Mouse (Mus musculus) midbrain, embryonic 16.5 days (tissue): ENCODE measurements around the gene Ttll1. TPM values are rescaled to one million over a fixed set of nuclear protein-coding genes. Genes with fewer than 3 reads are reported as not detected.

ENCODE experiments used
- ATAC-seq: fragments of 200-750 bp; cut with Nextera tagmentation; 2 replicates; pipeline ENCODE4 v1.8.0; 2017; ENCODE audit warnings: moderate TSS enrichment
- H3K27ac ChIP-seq: fragments of 300-500 bp; sonication (generic); 2 replicates; pipeline ENCODE4 v1.5.1; 2014; ENCODE audit warnings: mild to moderate bottlenecking, low read length, mixed read lengths
- H3K27me3 ChIP-seq: fragments of 300-500 bp; sonication (generic); 2 replicates; pipeline ENCODE4 v1.6.1; 2014; ENCODE audit warnings: low read depth, low read length, mixed read lengths; ENCODE audit not compliant: control insufficient read depth, insufficient read depth
- H3K36me3 ChIP-seq: fragments of 300-500 bp; sonication (generic); 2 replicates; pipeline ENCODE4 v1.6.1; 2014; ENCODE audit warnings: mild to moderate bottlenecking, low read length, moderate library complexity, mixed read lengths; ENCODE audit not compliant: control insufficient read depth, insufficient read depth
- H3K4me1 ChIP-seq: fragments of 300-500 bp; sonication (generic); 2 replicates; pipeline ENCODE4 v1.6.1; 2014; ENCODE audit warnings: mild to moderate bottlenecking, low read length, mixed read lengths; ENCODE audit not compliant: control insufficient read depth, insufficient read depth
- H3K4me2 ChIP-seq: fragments of 300-500 bp; sonication (generic); 2 replicates; pipeline ENCODE4 v1.6.1; 2014; ENCODE audit warnings: mild to moderate bottlenecking, low read length, mixed read lengths
- H3K4me3 ChIP-seq: fragments of 300-500 bp; sonication (generic); 2 replicates; pipeline ENCODE4 v1.5.1; 2014; ENCODE audit warnings: low read depth, mild to moderate bottlenecking, low read length, moderate library complexity, mixed read lengths
- H3K9ac ChIP-seq: fragments of 300-500 bp; sonication (generic); 2 replicates; pipeline ENCODE4 v1.6.1; 2014; ENCODE audit warnings: low read depth, low read length, mixed read lengths
- H3K9me3 ChIP-seq: fragments of 300-500 bp; sonication (generic); replicated peaks from 2 replicates; pipeline ENCODE4 v1.6.1; 2014; ENCODE audit warnings: mild to moderate bottlenecking, low read length, mixed read lengths; ENCODE audit not compliant: control insufficient read depth, poor library complexity, severe bottlenecking
- WGBS: fragments of 180-500 bp; shearing (Covaris S2); extraction: QIAGEN DNeasy Blood & Tissue Kit; methylation state at CpG from one replicate; pipeline ENCODE4 v1.1.7; 2014; 5-methylcytosine and 5-hydroxymethylcytosine counted together
- polyA plus RNA-seq: library from polyadenylated mRNA; unstranded; fragments of >200 nt; fragmentation: Nextera tagmentation; extraction: Ambion mirVana; gene quantifications from 2 replicates; pipeline ENCODE4 v1.2.1, GENCODE M21; 2015

Ttll1 gene
- polyA plus RNA-seq, 1 experiment from 2014 or later = 130 TPM

DNA sequence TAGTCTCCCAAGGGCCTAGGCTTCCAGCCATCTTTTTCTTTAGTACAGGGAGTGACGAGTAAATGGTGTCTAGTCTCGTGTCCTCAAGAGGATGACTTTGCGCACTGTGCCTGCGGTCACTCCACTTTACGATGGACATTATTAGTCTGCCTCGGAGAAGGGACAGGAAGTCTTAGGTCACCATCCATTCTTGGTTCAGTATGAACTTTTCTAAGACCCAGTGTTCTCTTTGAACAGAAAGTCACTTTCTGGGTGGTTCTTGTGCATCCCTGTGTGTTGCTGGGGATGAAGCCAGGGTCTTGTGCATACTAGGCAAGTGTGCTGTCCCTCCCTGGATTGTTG is 25.2 kb upstream of the Ttll1 start:
- H3K4me2 ChIP-seq = no peak overlapping the region
- no peaks in the 10 kb centered on the region for H3K27me3 ChIP-seq
- no peak for ATAC-seq
- no peaks in the 10 kb centered on the region for H3K4me1 ChIP-seq
- H3K27ac ChIP-seq = no peak overlapping the region
- H3K4me3 ChIP-seq = no peak overlapping the region
- no peaks in the 10 kb centered on the region for H3K36me3 ChIP-seq
- H3K9me3 ChIP-seq = no peaks in the 10 kb centered on the region
- 89% methylated on average over 6 of the region's 6 CpGs for WGBS
- H3K9ac ChIP-seq = no peak overlapping the region

DNA sequence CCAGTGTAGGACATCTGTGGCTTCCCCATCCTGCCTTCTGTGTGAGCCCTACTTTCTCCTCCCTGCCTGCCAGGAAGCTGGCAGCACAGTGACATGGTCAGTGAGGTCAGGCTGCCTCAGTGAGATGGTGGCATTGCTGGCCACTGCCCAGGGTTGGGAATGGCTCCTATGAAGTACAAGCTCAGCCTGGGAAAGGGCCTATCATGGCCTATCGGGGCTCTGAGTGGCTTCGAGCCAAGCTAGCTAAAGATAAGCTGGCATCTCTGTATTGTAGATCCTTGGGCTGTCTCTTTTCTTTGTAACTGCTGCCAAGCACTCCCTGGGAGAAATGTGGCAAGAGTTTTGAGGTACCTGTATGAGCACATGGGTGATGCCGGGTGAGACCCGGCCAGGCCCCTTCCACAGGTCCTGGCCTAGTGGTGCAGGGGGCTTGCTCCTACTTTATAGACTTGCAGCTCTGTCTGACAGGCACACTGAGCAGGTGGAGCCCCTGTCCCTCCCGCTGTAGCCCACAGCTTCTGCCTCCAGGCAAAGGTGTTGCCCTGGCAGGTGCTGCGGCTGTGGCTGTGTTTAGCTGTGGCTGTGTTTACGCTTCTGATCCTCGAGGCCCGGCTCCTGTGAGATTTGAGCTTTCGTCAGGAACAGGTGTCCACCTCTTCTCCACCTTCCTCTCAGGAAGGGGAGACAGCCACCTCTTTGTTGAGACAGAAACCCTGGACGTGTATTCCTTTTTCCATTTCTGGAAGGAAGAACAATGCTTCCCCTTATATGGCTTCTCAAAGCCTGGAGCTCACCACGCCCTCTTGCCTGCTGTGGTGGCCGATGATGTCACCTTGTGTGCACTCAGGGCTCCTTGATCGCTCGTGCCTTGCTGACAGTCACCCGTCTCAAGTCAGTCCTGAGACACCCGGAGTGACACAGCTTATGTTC is 24.5 kb upstream of the Ttll1 start:
- H3K27me3 ChIP-seq = no peaks in the 10 kb centered on the region
- 82% methylated on average over 17 of the region's 17 CpGs for WGBS
- ATAC-seq = no peak
- no peak overlapping the region for H3K9ac ChIP-seq
- no peaks in the 10 kb centered on the region for H3K4me1 ChIP-seq
- H3K27ac ChIP-seq = no peak overlapping the region
- no peak overlapping the region for H3K4me2 ChIP-seq
- H3K9me3 ChIP-seq = no peaks in the 10 kb centered on the region
- H3K36me3 ChIP-seq = no peaks in the 10 kb centered on the region
- H3K4me3 ChIP-seq = no peak overlapping the region

DNA sequence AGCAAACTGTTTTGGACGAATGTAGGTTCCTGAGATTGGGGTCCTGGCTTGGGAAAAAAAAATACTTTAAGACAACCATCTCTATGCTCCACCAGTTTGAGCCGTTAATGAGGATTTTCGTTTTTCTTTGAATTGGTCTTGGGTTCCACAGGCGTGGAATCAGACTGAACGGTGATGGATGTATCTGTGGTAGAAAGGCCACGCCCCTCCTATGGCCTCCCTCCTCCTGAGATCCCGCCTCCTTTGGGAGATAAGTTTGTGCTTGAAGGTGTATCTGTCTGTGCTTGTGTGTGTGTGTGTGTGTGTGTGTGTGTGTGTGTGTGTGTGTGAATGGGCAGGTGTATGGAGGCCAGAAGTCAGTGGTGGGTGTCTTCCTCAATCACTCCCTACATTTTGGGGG is 21.9 kb upstream of the Ttll1 start:
- no peak for ATAC-seq
- no peak overlapping the region for H3K27ac ChIP-seq
- H3K4me3 ChIP-seq = no peak overlapping the region
- H3K9me3 ChIP-seq = no peaks in the 10 kb centered on the region
- no peak overlapping the region for H3K4me2 ChIP-seq
- no peaks in the 10 kb centered on the region for H3K36me3 ChIP-seq
- WGBS = 82% methylated on average over 7 of the region's 7 CpGs
- peaks cover 5% of the 10 kb centered on the region; the same call in 1 of the 2 replicates for H3K27me3 ChIP-seq
- no peaks in the 10 kb centered on the region for H3K4me1 ChIP-seq
- H3K9ac ChIP-seq = no peak overlapping the region

DNA sequence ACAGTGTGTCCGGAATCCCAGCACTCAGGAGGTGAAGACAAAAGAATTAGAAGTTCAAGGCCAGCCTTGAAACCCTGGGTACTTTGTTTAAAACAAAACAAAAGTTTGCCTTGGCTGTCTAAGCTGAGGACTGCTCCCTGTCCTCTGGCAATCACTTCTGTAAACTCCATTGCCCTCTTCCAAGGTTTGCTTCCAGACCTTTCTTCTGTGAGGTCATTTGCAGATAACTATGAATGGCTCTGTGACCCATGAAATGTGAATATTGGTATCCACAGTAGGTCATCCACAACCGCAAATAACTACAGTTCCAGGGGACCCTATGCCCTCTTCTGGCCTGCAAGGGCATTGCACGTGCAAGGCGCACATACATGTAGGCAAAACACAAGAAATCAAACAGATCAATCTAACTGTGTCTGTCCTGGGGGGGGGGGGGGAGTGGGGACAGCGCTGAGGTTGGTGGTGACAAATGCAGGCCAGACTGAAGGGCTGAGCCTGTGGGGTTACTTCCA is 21.3 kb upstream of the Ttll1 start:
- Histone ChIP-seq H3K36me3 (no peaks in the 10 kb centered on the region), H3K27me3 (peaks cover 10% of the 10 kb centered on the region; the same call in 1 of the 2 replicates), H3K27ac (no peak overlapping the region), H3K9me3 (no peaks in the 10 kb centered on the region), H3K9ac (no peak overlapping the region), H3K4me3 (no peak overlapping the region), H3K4me1 (peaks cover under 1% of the 10 kb centered on the region), H3K4me2 (no peak overlapping the region)
- WGBS = 91% methylated on average over 4 of the region's 5 CpGs
- ATAC-seq = no peak

DNA sequence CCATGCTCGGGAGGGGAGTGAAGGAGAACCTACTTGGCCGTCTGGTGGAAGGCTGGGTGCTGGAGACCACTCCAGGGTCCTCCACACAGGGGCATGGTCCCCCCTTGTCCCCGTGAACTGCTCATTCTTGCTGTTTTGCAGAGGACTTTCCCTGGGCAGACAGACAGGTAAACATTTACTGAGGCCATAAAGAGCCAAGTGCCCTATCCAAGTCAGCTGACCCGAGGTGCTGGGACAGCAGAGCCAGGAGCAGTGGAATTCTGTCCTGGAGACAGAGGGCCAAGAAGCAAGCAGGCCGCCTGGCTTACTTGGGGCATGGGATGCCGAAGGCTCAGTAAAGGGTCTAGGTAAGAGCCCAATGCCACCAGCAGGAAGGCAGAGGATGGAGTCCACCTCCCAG is 20.0 kb upstream of the Ttll1 start:
- H3K9me3 ChIP-seq = no peaks in the 10 kb centered on the region
- WGBS = 87% methylated on average over 6 of the region's 6 CpGs
- no peak overlapping the region for H3K4me2 ChIP-seq
- no peak for ATAC-seq
- no peaks in the 10 kb centered on the region for H3K36me3 ChIP-seq
- peaks cover 20% of the 10 kb centered on the region for H3K27me3 ChIP-seq
- no peak overlapping the region for H3K9ac ChIP-seq
- no peak overlapping the region for H3K27ac ChIP-seq
- H3K4me3 ChIP-seq = no peak overlapping the region
- peaks cover 10% of the 10 kb centered on the region for H3K4me1 ChIP-seq

DNA sequence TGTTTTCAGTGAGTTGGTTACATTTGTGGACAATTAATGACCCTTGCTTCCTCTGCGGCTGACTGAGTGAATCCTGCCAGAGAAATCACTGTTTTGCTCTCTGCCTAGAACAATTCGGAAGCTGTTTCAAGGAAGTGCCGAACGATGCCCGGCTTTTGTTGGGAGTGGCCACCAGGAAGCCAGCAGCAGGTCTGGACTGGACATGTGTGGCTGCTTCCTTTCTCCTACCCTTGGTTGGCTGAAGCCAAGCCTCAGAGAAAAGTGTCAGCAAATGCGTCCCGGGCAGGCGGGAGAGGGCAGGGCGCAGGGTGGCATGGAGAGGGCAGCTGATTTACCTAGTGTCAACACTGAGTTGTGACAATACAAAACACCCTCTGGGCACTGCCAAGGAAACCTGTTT is 19.5 kb upstream of the Ttll1 start:
- no peaks in the 10 kb centered on the region for H3K9me3 ChIP-seq
- H3K4me3 ChIP-seq = no peak overlapping the region
- peaks cover 10% of the 10 kb centered on the region for H3K4me1 ChIP-seq
- H3K4me2 ChIP-seq = no peak overlapping the region
- no peak for ATAC-seq
- no peaks in the 10 kb centered on the region for H3K36me3 ChIP-seq
- H3K9ac ChIP-seq = no peak overlapping the region
- WGBS = 83% methylated on average over 9 of the region's 9 CpGs
- peaks cover 24% of the 10 kb centered on the region for H3K27me3 ChIP-seq
- H3K27ac ChIP-seq = no peak overlapping the region

DNA sequence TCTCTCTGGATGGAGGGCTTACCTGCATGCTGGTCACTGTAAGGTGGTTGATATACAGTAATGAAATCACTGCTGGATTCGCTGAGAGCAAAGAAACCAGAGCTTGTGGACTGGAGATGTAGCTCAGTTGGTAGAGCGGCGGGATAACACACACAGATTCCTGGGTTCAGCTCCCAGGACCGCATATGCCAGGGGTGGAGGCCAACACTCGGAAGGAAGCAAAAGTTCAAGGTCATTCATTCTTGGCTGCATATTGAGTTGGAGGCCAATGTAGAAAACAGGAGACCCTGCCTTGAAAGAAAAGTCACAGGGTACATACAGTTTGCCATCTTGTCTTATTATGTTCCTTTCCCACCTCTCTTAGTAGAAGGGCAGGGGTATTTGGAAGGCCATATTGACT is 19.1 kb upstream of the Ttll1 start:
- H3K4me2 ChIP-seq = no peak overlapping the region
- H3K36me3 ChIP-seq = no peaks in the 10 kb centered on the region
- peaks cover 10% of the 10 kb centered on the region for H3K4me1 ChIP-seq
- no peak overlapping the region for H3K27ac ChIP-seq
- no peaks in the 10 kb centered on the region for H3K9me3 ChIP-seq
- 85% methylated on average over 5 of the region's 5 CpGs for WGBS
- H3K9ac ChIP-seq = no peak overlapping the region
- H3K27me3 ChIP-seq = peaks cover 24% of the 10 kb centered on the region
- H3K4me3 ChIP-seq = no peak overlapping the region
- no peak for ATAC-seq

DNA sequence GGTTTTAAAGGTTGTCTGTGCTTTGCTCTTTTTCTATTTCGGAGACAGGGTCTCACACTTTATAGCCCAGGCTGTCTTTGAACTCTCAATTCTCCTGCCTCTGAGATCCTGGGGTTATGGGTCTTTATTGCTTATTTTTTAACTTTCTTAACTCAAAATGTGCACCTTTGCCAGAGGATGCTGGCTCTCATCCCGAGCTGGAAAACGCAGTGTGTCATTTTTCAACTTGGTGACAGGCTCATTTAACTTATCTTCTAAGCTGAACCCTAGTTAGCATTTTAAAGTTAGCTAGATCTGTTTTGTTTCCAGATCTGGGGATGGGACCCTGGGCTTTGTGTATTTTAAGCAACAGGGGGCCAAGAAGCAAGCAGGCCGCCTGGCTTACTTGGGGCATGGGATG is 18.2 kb upstream of the Ttll1 start:
- H3K36me3 ChIP-seq = no peaks in the 10 kb centered on the region
- H3K4me2 ChIP-seq = no peak overlapping the region
- H3K4me3 ChIP-seq = no peak overlapping the region
- H3K4me1 ChIP-seq = peaks cover 10% of the 10 kb centered on the region
- no peak overlapping the region for H3K27ac ChIP-seq
- 76% methylated on average over 4 of the region's 4 CpGs for WGBS
- H3K27me3 ChIP-seq = peaks cover 24% of the 10 kb centered on the region
- H3K9me3 ChIP-seq = no peaks in the 10 kb centered on the region
- ATAC-seq = no peak
- H3K9ac ChIP-seq = no peak overlapping the region

DNA sequence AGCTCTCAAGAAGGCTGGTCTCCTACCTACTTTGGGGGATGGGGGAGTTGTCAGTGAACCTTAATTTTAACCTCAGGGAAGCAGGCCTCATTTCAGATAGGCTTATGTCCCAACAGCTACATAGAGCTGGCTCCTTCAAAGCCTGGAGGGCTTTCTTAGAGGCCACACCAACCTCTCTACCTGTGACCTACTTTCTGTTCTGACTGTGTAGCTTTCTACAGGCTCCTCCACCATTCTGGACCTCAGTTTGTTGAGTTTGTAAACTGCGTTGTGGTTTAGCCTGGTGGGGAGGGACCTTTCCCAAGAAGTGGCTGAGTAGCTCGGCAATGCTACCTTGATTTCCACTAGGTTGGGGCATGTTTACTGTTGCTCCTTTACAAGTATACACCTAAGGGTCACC is 17.1 kb upstream of the Ttll1 start:
- peaks cover 16% of the 10 kb centered on the region for H3K4me1 ChIP-seq
- H3K9me3 ChIP-seq = no peaks in the 10 kb centered on the region
- no peak for ATAC-seq
- H3K36me3 ChIP-seq = no peaks in the 10 kb centered on the region
- H3K27me3 ChIP-seq = peaks cover 24% of the 10 kb centered on the region
- no peak overlapping the region for H3K27ac ChIP-seq
- H3K9ac ChIP-seq = no peak overlapping the region
- no peak overlapping the region for H3K4me2 ChIP-seq
- no peak overlapping the region for H3K4me3 ChIP-seq
- 68% methylated on average over 2 of the region's 2 CpGs for WGBS
